Comparison of ENCODE assay signal across 8 mouse cellular contexts in the genomic region with DNA sequence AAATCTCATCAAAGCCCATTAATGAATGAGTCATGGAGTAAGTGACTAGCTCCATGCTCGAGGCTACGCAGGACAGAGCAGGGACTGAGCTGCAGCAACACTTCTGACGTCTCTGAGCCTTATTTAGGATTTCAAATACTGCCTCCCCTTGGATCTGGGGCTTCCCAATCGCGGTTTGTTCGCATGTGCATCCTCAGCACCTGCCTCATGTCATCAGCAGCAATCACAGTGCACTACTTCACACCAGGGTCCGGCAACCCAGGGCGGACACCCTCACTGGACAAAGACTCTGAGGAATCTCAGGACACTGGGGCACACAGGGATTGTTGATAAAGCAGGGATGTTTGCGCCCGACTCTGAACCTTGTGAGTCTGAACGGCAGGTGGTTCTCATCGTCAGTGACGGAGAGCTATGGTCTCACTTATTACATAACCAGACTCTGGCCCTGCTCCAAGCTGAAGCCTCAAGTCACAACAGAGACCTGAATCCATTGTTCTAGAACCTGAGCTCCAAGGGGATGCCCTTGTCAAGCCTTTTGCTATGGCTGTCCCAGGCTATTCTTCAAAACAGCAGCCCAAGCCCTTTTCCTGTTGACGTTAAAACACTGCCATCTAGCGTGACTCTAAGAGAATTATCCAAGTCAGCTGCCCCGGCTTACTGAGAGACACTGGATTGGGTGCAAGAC.
A peak's percentile ranks its signal among the peaks of the same experiment; 100 is the strongest.
DNase-seq lines count a peak whose midpoint lies in the region; ATAC-seq and TF ChIP-seq lines count a peak whose summit lies in the region.

No protein-coding gene starts in this region.

- no peaks in the 10 kb centered on the region for H3K36me3 ChIP-seq in hindbrain, embryonic 10.5 days
- no peaks in the 10 kb centered on the region for H3K36me3 ChIP-seq in lung, postnatal 0 days (ENCODE audit: insufficient read depth, low read length)

- 54% methylated on average over 16 of the region's 16 CpGs for WGBS in hindbrain, embryonic 10.5 days
- WGBS in lung, postnatal 0 days = 27% methylated on average over 16 of the region's 16 CpGs

- H3K9me3 ChIP-seq in hindbrain, embryonic 10.5 days = no peaks in the 10 kb centered on the region
- H3K9me3 ChIP-seq in lung, postnatal 0 days (ENCODE audit: low read length) = no peaks in the 10 kb centered on the region

- H3K27me3 ChIP-seq in hindbrain, embryonic 10.5 days (ENCODE audit: insufficient read depth, poor library complexity, severe bottlenecking) = no peaks in the 10 kb centered on the region
- H3K27me3 ChIP-seq in lung, postnatal 0 days (replicated peaks; ENCODE audit: insufficient read depth, low read length) = no peaks in the 10 kb centered on the region

- H3K4me1 ChIP-seq in hindbrain, embryonic 10.5 days (replicated peaks) = peaks cover 6% of the 10 kb centered on the region; the same call in 1 of the 2 replicates
- no peaks in the 10 kb centered on the region for H3K4me1 ChIP-seq in lung, postnatal 0 days (ENCODE audit: insufficient read depth, low read depth, low read length)

- peak; percentile 78 for ATAC-seq in lung, postnatal 0 days
- no peak for ATAC-seq in erythroblast, adult 5-6 weeks (replicated peaks; ENCODE audit: low FRiP score, poor library complexity, severe bottlenecking)

- H3K4me3 ChIP-seq in hindbrain, embryonic 10.5 days = no peak overlapping the region
- H3K4me3 ChIP-seq in lung, postnatal 0 days (ENCODE audit: low read depth, low read length) = no peak overlapping the region

- peak overlapping the region; percentile 71; the same call in 1 of the 2 replicates for H3K27ac ChIP-seq in hindbrain, embryonic 10.5 days
- H3K27ac ChIP-seq in lung, postnatal 0 days (ENCODE audit: low read length) = no peak overlapping the region; the same call in 1 of the 2 replicates

- TF ChIP-seq CTCF in lung, postnatal 0 days (IDR thresholded peaks at IDR 0.05) = peak; percentile 85

- H3K4me2 ChIP-seq in lung, postnatal 0 days (replicated peaks; ENCODE audit: low read depth, low read length) = no peak overlapping the region

- H3K9ac ChIP-seq in lung, postnatal 0 days (replicated peaks; ENCODE audit: low read depth) = no peak overlapping the region

- peak; percentile 75 for TF ChIP-seq EP300 in lung, postnatal 0 days (IDR thresholded peaks at IDR 0.05)

- peak; percentile 90 for DNase-seq in NIH3T3 (ENCODE audit: low read depth)
- peak; percentile 37 to 42 for DNase-seq in cerebellum, adult 18-20 months
- DNase-seq in forelimb bud, embryonic 11.5 days (ENCODE audit: low read depth, low spot score) = peak; percentile 70
- DNase-seq in hindbrain, embryonic 10.5 days (ENCODE audit: low spot score) = peak; percentile 58
- DNase-seq in layer of hippocampus, adult 18-20 months (ENCODE audit: low spot score in 2 of 2) = peak; percentile 54 to 85
- peak; percentile 91 for DNase-seq in lung, postnatal 0 days (ENCODE audit: low spot score)
- peak; percentile 62 for DNase-seq in retina, postnatal 7 days (ENCODE audit: low read depth, low spot score)

Comparison
In these comparisons a context has a peak if more than half of its experiments do, and no peak if none do; other contexts are left out.
1. DNase-seq: peak in every context shown above with its lines; median percentile 91 in lung, postnatal 0 days; 90 in NIH3T3; 70 in forelimb bud, embryonic 11.5 days; 70 in layer of hippocampus, adult 18-20 months; 62 in retina, postnatal 7 days; 58 in hindbrain, embryonic 10.5 days; 40 in cerebellum, adult 18-20 months.